Mouse (Mus musculus) gastrocnemius, postnatal 14 days (tissue): ENCODE results near the gene Gm28308. TPM values are rescaled to one million over a fixed set of nuclear protein-coding genes. Genes with fewer than 3 reads are reported as not detected.

Experiments used
- DNase-seq: peaks from one replicate; pipeline ENCODE4 v3.0.0; 2021; ENCODE audit warnings: mixed read lengths
- intact Hi-C: fragments of 180-260 bp; cut with DNase I; formaldehyde crosslinking; loops from one replicate; pipeline ENCODE4 v1.15.1; 2025; ENCODE audit warnings: low total_unique reads
- microRNA-seq, 2 experiments: library from miRNA; unstranded; fragments of <30 nt; microRNA quantifications; one replicate each; pipeline ENCODE4 v1.2.0; 2021
- total RNA-seq, 2 experiments: library from RNA; stranded (reverse); gene quantifications; 2 replicates each; pipeline ENCODE4 v1.2.3; 2021

Gene Gm28308
- total RNA-seq, 2 experiments from 2014 or later: 0.51 TPM; not detected in 1

DNA sequence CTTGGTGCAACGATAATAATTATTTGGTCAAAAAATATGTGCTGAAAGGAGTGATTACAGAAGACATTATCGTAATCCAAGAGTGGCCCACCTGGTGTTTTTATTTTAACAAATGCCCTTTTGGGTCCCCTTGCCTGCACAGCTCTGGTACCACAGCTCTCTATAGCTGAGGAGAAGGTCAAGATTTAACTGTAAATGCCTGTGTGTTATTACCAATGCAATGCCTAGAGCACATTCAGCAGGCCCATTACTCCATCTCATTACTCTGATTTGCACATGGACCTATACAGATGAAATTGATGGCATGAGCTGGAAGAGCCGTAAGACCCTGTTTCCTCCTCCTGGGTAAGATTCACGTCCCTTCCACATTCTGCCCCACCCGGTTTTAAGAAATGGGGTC, 74.0 kb downstream of the Gm28308 start:
- DNase-seq: no peak
- intact Hi-C loops: loop anchor here (10.0 kb wide), 1 partner anchor 94 kb away; no protein-coding TSS in a partner anchor

DNA sequence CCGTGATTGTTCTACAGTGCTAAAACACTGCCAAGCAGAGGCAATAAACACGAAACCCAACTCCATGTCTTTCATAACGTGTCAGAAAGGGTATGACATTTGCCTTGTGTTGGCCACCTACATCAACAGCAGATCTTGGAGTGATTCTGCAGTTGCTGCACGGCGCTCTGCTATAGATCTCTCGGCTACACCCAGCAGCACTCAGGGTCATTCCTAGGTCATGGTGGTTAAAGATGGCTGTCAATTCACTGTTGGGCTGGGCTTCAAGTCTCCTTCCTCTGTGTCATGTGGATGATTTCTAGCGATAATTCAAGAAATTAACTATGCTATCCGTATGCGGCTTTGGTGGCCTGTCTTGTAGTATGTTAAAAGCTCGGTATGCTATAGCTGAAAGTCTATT, 74.6 kb downstream of the Gm28308 start:
- intact Hi-C loops: loop anchor here (10.0 kb wide), 1 partner anchor 94 kb away; no protein-coding TSS in a partner anchor
- no peak for DNase-seq

DNA sequence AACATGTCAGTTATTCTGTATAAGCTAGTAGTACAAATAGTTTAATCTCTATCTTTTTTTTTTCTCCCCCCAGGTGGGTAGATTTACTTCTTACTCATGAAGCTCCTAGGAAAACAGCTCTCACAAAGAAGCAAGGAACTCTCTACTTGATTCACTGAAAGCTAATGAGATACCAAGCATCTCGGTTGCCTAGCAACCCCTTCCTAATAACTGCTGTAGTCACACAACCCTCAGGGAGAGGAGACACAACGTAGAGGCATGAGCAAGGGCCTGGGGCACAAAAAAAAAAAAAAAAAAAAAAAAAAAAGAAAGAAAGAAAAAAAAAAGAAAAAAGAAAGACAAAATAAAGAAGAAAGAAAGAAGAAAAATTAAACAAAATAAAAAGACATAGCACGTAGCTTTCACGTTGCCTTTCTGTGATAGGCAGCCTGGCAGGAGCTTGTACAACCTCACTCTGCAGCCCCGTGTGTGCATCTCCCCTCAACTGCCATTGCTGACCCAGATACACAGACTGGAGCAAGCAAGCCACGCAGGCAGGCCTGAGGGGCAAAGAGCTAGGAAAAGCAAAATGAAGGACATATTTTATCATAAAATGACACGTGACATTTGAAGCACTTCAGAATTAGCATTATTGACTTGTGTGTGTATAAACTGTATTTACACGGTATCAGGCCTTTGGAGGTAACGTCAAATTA, 75.2 kb downstream of the Gm28308 start:
- no peak for DNase-seq

DNA sequence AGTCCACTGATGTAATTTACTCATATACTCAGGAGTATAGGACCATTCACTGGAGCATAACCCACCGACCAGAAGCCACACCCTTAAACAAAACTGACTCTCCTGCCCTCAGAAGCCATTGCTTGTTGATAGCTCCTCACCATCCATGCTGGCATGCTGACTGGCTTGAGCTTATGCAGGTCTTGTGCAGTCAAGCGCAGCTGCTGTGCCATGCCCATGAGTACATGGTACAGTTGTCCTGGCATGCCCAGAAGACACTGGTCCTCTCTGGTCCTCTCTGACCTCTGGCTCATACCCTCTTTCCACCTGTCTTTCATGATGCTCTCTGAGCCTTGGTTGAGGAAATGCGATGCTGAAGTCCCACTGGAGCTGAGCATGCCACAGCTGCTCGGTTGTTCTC, 89.5 kb downstream of the Gm28308 start:
- intact Hi-C loops: no loop called here
- DNase-seq: no peak

More for the DNA sequence above, 75.2 kb downstream of the Gm28308 start:
- intact Hi-C loops: loop anchor here (10.0 kb wide), 1 partner anchor 93 kb away; no protein-coding TSS in a partner anchor

DNA sequence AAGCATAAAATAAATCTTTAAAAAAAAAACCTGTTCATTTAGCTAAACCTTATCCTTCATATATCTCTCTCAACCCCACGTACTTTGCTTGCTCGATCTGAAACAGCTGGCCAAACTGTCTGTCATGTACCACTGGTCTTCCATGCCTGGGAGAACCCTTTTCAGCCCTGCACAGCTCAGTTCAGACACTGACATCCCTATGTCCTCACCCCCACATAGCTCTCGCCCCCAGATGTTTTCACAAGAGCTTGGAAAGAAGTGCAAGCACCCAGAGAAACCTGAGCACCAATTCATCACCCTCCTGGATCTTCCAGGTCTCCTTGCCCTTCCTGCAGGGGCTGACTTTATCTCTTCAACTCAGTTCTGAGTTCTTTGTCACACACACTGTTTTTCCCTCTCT, 92.0 kb downstream of the Gm28308 start:
- intact Hi-C loops: no loop called here
- no peak for DNase-seq

DNA sequence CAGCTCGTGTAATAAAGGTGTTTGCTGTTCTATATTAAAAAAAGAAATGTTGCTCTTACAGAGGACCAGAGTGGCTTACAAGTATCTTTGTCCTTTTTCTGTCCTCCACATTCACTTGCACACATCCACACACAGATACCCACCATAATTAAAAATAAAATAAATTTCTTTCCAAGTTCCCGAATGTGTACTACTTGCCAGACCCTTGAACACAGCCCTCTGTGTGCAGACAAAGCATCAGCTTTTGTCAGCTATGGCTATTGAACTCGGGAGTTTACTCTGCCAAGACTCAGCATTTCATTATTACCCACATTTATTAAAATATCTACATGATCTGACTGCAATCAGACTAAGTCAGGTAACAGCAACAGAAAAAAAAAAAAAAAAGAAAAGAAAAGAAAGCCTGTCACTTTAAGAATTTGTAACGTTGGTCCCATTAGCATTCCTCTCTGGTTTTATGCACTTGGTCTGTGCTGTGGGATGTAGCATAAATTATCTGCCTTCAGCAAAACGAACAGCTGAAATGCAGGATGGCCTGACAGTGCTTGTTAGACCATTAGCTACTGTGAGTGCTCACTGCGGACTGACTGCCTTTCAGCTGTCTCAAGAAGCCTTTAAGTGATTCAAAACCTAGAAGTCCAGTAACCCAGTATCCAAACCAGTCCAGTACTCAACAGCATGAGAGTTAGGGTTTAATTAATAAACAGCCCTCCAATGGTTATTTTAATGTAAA, 94.1 kb downstream of the Gm28308 start:
- intact Hi-C loops: no loop called here
- DNase-seq: no peak

DNA sequence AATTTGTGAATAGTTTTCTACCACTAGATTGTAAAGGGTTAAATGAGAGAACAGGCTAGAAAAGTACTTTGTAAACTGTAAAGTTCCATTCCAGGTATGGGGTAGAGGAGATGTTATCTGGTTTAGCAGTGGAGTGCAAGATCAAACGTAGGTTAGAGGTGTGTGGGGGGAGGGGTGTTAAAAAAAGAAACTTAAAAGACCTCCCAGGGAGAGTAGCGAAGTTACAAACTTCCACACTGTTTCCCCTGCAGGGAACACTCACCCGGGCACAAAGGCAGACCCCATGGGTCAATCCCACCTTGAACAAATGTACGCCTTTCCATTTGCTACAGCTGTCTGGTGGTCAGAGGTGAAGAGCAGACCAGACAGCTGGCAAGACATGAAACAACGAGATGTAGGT, 97.2 kb downstream of the Gm28308 start:
- intact Hi-C loops: no loop called here
- no peak for DNase-seq

Small RNA genes within 50 kb of the gene (microRNA-seq; reads per million reads assigned to microRNA genes)
- gene Mir196b: 7,572 to 8,678 reads per million in 2 experiments

Other genes starting within 250 kb of the Gm28308 start
- 1 to 10 TPM; 4.6 to 4.8 TPM for gene Skap2, start 200.8 kb downstream of the Gm28308 start, total RNA-seq
- gene Hoxa1, start 55.0 kb downstream of the Gm28308 start, total RNA-seq: under 1 TPM; 0.16 to 0.20 TPM
- gene Hoxa2, start 48.5 kb downstream of the Gm28308 start, total RNA-seq: under 1 TPM; 0.78 to 0.86 TPM
- under 1 TPM; 0.08 to 0.11 TPM for gene 5730596B20Rik, start 35.8 kb downstream of the Gm28308 start, total RNA-seq
- 1 to 10 TPM; 4.1 to 4.9 TPM for gene Hoxa4, start 21.6 kb downstream of the Gm28308 start, total RNA-seq
- 1 to 10 TPM; 1.9 to 2.5 TPM for gene Hoxa5, start 8.8 kb downstream of the Gm28308 start, total RNA-seq
- 1 to 10 TPM in 1 of 2 experiments, under 1 TPM in 1; 0.74 to 1.3 TPM for gene Hoxa6, start 4.6 kb downstream of the Gm28308 start, total RNA-seq
- gene Hoxa3, start within 50 bp of the Gm28308 start, total RNA-seq: 1 to 10 TPM; 2.4 to 3.1 TPM
- gene Hoxa7, start 8.5 kb upstream of the Gm28308 start, total RNA-seq: 1 to 10 TPM; 6.3 to 7.3 TPM
- gene Hoxa9, start 17.8 kb upstream of the Gm28308 start, total RNA-seq: 1 to 10 TPM; 7.8 to 8.3 TPM
- gene Hoxa10, start 27.5 kb upstream of the Gm28308 start, total RNA-seq: 10 to 100 TPM; 16.3 to 22.7 TPM
- gene Hoxa11, start 32.5 kb upstream of the Gm28308 start, total RNA-seq: 1 to 10 TPM; 1.5 to 4.0 TPM
- 1 to 10 TPM in 1 of 2 experiments, under 1 TPM in 1; 0.24 to 1.7 TPM for gene Hoxa13, start 47.5 kb upstream of the Gm28308 start, total RNA-seq
- not detected for gene Evx1, start 100.2 kb upstream of the Gm28308 start, total RNA-seq